Mouse (Mus musculus): ENCODE measurements around the gene Gfap. TPM values are rescaled to one million over a fixed set of nuclear protein-coding genes. Genes with fewer than 3 reads are reported as not detected.

The Gfap gene
- 0.10 TPM for polyA plus RNA-seq (2017; shearing (Covaris generic))

GRCm38 (mm10) chr11:102900763-102901162, at the start of gene Gfap:
TSS of gene Gfap (minus strand) at chr11:102900912.

GRCm38 (mm10) chr11:102946265-102946991, 45.7 kb upstream of the Gfap start, which contains the start of gene C1ql1:
TSS of gene C1ql1 (minus strand) at chr11:102946688.

GRCm38 (mm10) chr11:102924557-102925350, 24.0 kb upstream of the Gfap start, which contains the start of gene Kif18b:
TSS of gene Kif18b (minus strand) at chr11:102925124.

DNA sequence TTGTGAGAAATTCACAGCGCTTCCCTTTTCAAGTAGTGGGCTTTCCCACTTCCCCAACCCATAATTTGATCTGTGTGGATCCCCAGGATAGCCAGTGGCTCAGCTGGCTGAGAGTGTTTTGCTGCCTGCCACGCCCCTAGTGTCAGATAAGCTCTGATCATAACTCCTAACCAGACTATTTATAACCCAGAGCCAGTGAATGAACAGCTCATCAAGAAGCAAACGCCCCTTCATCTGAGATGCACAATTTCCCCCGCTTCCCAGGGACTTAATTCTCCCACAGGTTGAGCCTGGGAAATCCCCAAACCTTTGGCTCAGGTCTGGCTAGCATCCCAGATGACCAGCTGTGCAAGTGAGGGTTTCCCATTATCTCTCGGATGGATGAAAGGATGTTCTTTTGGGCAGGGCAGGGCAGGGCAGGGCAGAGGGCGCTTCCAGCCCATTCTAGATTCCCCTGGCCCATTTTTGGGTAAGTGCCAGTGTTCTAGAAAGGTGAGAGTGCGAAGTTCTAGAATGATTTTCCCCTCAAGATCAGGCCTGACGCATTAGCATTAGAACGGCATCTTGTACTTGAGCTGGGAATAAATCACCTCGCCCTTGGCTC, 16.0 kb downstream of the Gfap start, which contains the start of gene Fam187a:
Gene Fam187a (plus strand): TSS at position 554 of the 604 bp plus-strand sequence.

DNA sequence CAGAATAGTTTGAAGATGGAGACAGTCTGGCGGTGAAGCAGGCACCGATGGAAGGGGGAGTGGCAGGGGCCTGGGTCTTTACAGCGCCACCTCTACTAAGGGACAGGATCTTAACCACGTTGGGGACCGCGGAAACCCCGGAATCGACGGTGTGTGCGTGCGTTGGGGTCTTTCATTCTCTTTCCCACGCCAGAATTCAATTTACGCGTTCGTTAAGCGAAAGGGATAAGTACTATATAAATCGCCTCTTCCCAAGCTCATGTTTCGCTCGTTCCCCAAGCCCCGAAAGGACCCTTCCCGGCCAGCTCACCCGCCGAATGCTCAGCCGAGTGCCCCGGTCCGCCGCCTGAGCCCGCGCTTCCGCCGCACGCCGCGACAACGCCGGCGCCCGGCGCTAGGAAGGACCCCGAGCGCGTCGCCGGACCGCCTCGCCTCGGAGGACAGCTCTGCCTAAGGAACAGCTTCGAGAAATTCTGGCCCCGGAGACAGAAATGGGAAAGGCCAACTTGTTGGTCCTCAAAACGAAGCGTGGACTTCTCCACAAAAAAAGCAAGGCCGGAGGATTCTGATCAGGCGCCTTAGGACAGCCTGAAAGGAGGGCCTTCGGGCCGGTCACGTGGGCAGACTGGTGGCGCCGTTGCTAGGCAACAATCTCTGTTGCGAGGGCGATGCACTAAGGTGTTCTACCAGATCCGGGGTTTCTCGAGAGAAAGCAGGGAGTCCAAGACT, 20.0 kb downstream of the Gfap start, which contains the start of the genes Eftud2 and Ccdc103:
Gene Eftud2 (minus strand): TSS at position 401 of the 729 bp plus-strand sequence.
Gene Ccdc103 (plus strand): TSS at position 620 of the 729 bp plus-strand sequence.

Other genes starting within 250 kb of the Gfap start
- gene Meioc, start 237.2 kb downstream of the Gfap start, polyA plus RNA-seq (2017; shearing (Covaris generic)), result not detected
- gene Ccdc43, start 203.1 kb downstream of the Gfap start, polyA plus RNA-seq (2017; shearing (Covaris generic)), result 44.1 TPM
- 0.14 TPM for gene Adam11, start 139.5 kb downstream of the Gfap start, polyA plus RNA-seq (2017; shearing (Covaris generic))
- gene Gjc1, start 81.2 kb downstream of the Gfap start, polyA plus RNA-seq (2017; shearing (Covaris generic)), result 0.11 TPM
- gene Higd1b, start 65.1 kb downstream of the Gfap start, polyA plus RNA-seq (2017; shearing (Covaris generic)), result not detected
- 189 TPM for gene Eftud2, start 19.9 kb downstream of the Gfap start, polyA plus RNA-seq (2017; shearing (Covaris generic))
- not detected for gene Ccdc103, start 19.7 kb downstream of the Gfap start, polyA plus RNA-seq (2017; shearing (Covaris generic))
- not detected for gene Fam187a, start 15.7 kb downstream of the Gfap start, polyA plus RNA-seq (2017; shearing (Covaris generic))
- 2.6 TPM for gene Kif18b, start 24.2 kb upstream of the Gfap start, polyA plus RNA-seq (2017; shearing (Covaris generic))
- gene C1ql1, start 45.8 kb upstream of the Gfap start, polyA plus RNA-seq (2017; shearing (Covaris generic)), result not detected
- gene Nmt1, start 127.3 kb upstream of the Gfap start, polyA plus RNA-seq (2017; shearing (Covaris generic)), result 81.7 TPM
- 34.8 TPM for gene Dcakd, start 127.4 kb upstream of the Gfap start, polyA plus RNA-seq (2017; shearing (Covaris generic))
- gene Plcd3, start 200.7 kb upstream of the Gfap start, polyA plus RNA-seq (2017; shearing (Covaris generic)), result not detected
- 57.4 TPM for gene Acbd4, start 200.8 kb upstream of the Gfap start, polyA plus RNA-seq (2017; shearing (Covaris generic))
- 4.0 TPM for gene Hexim1, start 215.3 kb upstream of the Gfap start, polyA plus RNA-seq (2017; shearing (Covaris generic))
- 3.8 TPM for gene Hexim2, start 231.5 kb upstream of the Gfap start, polyA plus RNA-seq (2017; shearing (Covaris generic))

All from CD4-positive, CD25-positive, alpha-beta regulatory T cell, adult 9 weeks (primary cell).